Mouse (Mus musculus): Measurements from ENCODE around the gene Bcl3.

Bcl3 gene

DNA sequence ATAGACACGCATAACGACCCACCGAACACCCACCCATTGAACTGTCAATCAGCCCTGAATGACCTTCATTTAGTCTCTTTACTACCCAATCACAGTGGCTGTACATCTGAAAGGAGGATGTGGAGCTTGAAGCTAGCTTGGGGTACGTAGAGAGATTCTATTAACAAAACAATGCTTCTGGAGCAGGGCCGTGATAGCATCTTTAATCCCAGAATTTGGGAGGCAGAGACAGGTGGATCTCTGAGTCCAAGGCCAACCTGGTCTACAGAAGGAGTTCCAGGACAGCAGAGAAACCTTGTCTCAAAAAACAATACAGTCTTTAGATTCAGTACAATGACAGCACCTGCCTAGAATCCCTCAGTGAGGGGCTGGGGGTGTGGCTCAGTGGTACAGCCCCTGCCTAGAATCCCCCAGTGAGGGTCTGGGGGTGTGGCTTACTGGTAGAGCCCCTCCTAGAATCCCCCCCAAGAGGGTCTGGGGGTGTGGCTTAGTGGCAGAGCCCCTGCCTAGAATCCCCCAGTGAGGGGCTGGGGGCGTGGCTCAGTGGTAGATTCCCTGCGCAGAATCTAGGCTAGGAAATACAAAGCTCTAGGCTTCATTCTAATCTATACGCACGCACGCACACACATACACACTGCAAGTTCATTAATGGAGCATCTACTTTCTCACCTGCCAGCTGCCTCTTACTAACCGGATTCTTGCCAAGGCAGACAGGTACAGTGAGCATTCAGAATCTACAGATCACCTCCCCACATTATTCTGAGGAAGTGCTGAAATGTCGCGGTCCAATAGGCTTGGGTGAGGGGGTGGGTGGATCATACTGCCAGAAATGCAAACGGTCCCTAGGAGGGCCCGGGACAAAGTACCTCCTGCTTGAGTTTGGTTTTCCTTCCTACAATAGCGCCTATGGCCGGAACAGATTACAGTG is 7.0 kb downstream of the Bcl3 start:
- in situ Hi-C loops (cut with MboI; ENCODE audit: low pct_unique_long_range_greater_than_20kb in 1 of 2, low sequenced_read_pairs in 2 of 2, unreplicated experiment in 1 of 2), result no loop called here

DNA sequence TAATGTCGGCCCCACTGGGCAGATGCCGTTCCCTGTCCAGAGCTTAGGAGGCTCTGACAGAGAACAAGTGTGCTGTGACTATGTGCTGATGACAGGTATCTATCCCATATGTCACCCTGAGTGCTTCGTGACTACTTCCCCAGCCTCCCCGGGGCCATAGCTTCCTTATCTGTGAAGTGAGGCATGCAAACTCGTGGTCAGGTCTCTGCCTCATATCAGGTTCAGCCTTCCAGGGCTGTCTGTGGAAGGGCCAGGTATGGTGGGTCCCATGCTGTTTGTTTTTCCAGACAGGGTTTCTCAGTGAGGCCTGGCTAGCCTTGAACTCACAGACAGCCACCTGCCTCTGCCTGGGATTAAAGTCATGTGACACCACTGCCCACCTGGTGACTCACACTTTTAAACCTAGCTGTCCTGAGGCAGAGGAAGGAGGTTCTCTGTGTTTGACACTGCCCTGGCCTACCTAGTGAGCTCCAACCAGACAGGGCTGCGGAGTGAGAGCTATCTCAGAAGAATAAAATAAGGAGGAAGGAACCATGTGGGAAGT is 8.9 kb downstream of the Bcl3 start:
- in situ Hi-C loops (cut with MboI; ENCODE audit: low pct_unique_long_range_greater_than_20kb in 1 of 2, low sequenced_read_pairs in 2 of 2, unreplicated experiment in 1 of 2), result no loop called here

DNA sequence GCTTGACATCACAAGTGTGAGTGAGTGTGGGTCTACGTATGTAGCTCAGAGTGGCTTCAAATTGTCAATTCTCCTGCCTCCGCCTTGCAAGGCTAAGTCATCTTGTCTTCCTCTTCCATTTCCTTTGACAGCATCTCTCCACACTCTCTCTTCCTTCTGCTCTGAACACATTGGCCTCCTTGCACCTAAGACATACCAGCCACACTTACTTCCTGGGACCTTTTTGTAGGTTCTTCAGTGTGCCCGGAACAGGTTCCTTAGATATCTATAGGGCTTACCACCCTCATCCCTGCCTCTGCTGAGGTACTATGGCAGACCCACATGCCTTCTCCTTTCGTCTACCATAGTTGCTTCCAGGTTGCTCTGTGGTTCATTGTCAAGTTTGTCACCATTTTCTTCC is 9.4 kb downstream of the Bcl3 start:
- in situ Hi-C loops (cut with MboI; ENCODE audit: low pct_unique_long_range_greater_than_20kb in 1 of 2, low sequenced_read_pairs in 2 of 2, unreplicated experiment in 1 of 2), result no loop called here

DNA sequence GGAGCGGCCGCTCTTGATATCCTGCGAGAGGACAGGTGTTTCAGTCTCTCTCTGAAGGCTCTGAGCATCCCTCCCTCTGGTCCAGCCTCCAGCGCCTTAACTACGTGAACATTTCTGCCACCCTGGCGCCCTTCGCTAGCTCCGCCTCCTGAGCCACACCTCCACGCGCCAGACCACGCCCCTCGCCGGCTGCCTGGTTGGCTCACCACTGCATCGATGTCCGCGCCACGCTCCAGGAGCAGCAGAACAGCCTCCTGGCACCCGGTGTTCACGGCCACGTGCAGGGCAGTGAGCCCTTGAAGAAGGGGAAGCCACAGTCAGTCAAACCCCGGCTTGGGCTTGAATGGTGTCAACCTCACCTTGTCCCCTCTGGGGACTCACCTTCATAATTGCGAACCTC is 11.5 kb downstream of the Bcl3 start:
- in situ Hi-C loops (cut with MboI; ENCODE audit: low pct_unique_long_range_greater_than_20kb in 1 of 2, low sequenced_read_pairs in 2 of 2, unreplicated experiment in 1 of 2), result no loop called here

DNA sequence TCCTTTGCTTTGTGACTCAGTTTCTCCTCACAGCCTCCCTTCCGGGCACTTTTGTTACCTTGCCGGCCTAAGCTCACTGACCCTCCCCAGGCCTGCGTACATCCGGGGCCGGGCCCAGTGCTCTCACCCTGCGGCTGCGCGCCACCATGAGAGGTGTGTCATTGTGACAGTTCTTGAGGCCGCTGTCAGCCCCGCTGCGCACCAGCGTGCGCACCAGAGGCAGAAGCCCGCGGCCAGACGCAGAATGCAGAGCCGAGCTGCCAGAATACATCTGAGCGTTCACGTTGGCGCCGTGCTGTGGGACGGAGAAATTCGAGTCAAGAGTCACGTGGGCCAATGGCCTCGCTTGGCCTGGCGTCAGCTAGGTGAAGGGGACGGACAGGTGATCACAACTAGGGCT is 13.2 kb downstream of the Bcl3 start:
- in situ Hi-C loops (cut with MboI; ENCODE audit: low pct_unique_long_range_greater_than_20kb in 1 of 2, low sequenced_read_pairs in 2 of 2, unreplicated experiment in 1 of 2), result loop anchor here in 1 of 2 experiments (5.0 to 10.0 kb wide), 2 partner anchors 33 to 155 kb away; partner anchors contain the start of gene Ceacam20

DNA sequence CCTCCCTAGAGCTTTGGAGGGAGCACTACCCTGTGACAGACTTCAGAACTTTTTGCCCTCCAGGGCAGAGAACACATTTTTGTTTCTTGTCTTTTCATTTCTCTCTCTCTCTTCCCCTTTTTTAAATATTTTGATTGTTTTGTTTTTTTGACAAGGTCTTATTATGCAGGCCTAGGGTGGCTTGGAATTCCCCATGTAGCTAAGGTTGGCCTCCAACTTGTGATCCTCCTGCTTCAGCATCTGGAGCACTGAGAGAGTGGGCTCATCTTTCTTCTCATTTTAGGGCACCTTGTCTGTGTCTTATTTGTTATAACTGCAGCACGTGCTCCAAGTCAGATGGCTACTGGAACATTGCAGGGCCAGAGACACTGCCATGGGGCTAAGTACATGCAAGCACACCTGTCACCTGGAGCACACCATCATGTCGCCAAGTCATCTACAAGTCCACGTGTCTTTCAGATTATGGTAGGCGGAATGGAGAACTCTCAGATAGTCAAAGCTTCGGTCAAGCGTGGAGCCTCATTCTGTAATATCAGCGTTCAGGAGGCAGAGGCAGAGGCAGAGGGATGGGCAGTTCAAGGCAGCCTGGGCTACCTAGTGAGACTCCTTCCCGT is 16.1 kb downstream of the Bcl3 start:
- in situ Hi-C loops (cut with MboI; ENCODE audit: low pct_unique_long_range_greater_than_20kb in 1 of 2, low sequenced_read_pairs in 2 of 2, unreplicated experiment in 1 of 2), result loop anchor here in 1 of 2 experiments (5.0 to 10.0 kb wide), 2 partner anchors 36 to 158 kb away; partner anchors contain the start of gene Ceacam20

DNA sequence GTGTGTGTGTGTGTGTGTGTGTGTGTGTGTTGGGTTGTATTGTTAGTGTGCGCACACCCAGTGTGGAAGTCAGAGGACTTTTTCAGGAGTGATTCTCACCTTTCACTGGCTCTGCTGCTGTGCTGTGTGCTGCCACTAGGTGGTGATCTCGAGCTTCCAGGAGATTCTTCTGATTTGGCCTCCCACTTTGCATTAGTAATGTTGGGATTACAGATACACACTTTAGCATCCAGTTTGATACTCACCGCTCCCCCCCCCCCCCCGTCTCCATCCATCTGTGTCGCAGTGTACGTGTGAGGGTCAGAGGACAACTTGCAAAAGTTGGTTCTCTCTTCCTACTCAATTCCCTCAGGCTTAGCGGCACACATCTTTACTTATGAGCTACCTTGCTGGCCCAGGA is 19.6 kb downstream of the Bcl3 start:
- in situ Hi-C loops (cut with MboI; ENCODE audit: low pct_unique_long_range_greater_than_20kb in 1 of 2, low sequenced_read_pairs in 2 of 2, unreplicated experiment in 1 of 2), result loop anchor here (5.0 to 10.0 kb wide), 3 partner anchors 39 to 162 kb away; partner anchors contain the start of gene Ceacam20 (in 1 of the 2)

DNA sequence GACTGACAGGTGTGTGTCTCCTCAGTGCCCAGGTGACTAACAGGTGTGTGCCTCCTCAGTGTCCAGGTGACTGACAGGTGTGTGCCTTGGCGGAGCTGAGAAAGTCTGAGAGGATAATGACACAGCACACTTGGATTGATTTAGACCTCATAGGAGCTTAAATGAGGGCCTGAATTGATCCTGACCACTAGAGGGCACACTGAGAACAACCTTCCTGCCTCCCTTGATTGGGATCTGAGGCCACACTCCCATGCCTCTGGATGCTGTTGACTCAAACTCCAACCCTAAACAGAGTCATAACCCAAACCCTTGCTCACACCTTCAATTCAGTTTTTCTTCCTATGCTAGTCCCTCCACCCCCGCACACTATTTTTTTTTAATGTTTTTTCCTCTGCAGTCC is 21.8 kb downstream of the Bcl3 start:
- in situ Hi-C loops (cut with MboI; ENCODE audit: low pct_unique_long_range_greater_than_20kb in 1 of 2, low sequenced_read_pairs in 2 of 2, unreplicated experiment in 1 of 2), result loop anchor here (5.0 to 10.0 kb wide), 3 partner anchors 42 to 164 kb away; partner anchors contain the start of gene Ceacam20 (in 1 of the 2)

DNA sequence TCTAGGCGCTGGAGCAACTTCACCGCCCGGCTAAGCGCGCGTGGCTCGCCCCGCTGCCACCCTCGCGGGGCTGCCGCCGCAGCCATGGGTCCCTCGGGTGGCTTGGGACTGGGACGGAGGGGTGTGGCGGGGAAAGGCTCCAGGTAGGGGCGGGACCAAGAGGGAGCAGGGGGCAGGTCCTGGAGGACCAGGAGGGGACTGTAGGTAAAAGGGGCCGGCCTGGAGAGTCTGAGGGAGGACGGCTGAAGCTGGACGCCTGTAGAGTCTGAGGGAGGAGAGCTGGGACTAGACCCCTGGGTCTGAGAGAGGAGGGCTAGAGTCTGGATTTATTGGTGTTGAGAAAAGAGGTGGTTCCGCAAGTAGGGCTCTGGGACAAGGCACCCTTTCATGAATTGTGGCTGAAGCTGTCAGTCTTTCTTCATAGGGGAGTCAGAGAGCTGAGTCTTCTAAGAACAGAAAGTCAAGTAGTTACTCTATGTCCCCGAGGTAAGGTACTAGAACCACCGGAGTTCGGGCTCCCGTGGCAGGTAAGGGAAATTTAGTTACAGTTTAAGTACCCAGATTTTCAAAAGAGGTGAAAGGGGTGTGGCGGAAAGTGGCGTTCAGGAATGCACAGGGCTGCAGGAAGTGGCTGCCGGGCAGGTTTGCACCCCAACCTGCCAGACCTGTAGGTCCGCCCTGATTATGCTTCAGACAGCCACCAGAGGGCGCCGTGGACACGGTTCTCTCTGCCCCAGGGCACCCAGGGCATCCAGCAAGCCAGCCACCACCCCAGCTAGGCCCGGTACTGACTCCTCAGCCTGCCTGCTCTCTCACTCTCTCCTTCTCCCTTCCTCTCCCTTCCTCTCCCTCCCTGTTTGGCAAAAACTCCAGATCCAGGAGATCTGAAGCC is 25.6 kb downstream of the Bcl3 start, which contains the start of gene Cblc:
Gene Cblc (minus strand): TSS at position 113 of the 892 bp plus-strand sequence.
- in situ Hi-C loops (cut with MboI; ENCODE audit: low pct_unique_long_range_greater_than_20kb in 1 of 2, low sequenced_read_pairs in 2 of 2, unreplicated experiment in 1 of 2), result loop anchor here in 1 of 2 experiments (25.0 kb wide), 1 partner anchor 385 kb away; the partner anchor contains the start of genes Ckm and Klc3

DNA sequence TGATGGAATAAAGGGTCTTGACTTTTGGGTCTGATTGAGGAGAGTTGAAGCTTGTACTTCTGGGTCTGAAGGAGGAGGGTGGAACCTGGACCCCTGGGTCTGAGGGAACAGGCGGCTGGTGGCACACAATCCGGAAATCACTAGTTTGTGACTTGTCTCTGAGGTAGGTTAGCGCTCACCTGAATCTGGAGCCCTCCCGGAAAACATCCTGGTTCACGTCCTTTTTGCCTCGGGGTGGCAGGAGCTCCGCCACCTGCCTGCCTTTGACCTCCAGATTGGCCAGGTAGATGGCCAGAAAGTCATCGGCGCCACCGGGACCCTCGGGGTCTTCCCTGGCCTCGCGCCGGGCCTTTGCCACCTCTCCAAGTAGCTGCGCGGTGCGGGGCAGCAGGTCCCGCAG is 26.3 kb downstream of the Bcl3 start:
- in situ Hi-C loops (cut with MboI; ENCODE audit: low pct_unique_long_range_greater_than_20kb in 1 of 2, low sequenced_read_pairs in 2 of 2, unreplicated experiment in 1 of 2), result loop anchor here in 1 of 2 experiments (25.0 kb wide), 1 partner anchor 384 kb away; the partner anchor contains the start of genes Ckm and Klc3

DNA sequence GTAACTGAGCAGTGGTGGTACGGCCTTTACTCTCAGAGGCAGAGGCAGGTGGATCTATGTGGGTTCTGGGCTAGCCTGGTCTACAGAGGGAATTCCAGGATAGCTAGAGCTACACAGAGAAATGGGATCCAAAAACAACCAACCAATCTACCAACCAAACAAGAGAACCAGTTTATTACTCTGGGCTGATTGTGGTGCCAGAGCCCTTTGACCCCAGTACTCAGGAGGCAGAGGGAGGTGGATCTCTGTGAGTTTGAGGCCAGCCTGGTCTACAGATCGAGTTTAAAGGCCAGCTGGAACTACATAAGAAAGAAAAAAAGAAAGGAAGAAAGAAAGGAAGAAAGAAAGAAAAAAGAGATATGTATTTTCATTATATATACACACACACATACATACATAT is 27.3 kb downstream of the Bcl3 start:
- in situ Hi-C loops (cut with MboI; ENCODE audit: low pct_unique_long_range_greater_than_20kb in 1 of 2, low sequenced_read_pairs in 2 of 2, unreplicated experiment in 1 of 2), result loop anchor here in 1 of 2 experiments (25.0 kb wide), 1 partner anchor 383 kb away; the partner anchor contains the start of genes Ckm and Klc3

DNA sequence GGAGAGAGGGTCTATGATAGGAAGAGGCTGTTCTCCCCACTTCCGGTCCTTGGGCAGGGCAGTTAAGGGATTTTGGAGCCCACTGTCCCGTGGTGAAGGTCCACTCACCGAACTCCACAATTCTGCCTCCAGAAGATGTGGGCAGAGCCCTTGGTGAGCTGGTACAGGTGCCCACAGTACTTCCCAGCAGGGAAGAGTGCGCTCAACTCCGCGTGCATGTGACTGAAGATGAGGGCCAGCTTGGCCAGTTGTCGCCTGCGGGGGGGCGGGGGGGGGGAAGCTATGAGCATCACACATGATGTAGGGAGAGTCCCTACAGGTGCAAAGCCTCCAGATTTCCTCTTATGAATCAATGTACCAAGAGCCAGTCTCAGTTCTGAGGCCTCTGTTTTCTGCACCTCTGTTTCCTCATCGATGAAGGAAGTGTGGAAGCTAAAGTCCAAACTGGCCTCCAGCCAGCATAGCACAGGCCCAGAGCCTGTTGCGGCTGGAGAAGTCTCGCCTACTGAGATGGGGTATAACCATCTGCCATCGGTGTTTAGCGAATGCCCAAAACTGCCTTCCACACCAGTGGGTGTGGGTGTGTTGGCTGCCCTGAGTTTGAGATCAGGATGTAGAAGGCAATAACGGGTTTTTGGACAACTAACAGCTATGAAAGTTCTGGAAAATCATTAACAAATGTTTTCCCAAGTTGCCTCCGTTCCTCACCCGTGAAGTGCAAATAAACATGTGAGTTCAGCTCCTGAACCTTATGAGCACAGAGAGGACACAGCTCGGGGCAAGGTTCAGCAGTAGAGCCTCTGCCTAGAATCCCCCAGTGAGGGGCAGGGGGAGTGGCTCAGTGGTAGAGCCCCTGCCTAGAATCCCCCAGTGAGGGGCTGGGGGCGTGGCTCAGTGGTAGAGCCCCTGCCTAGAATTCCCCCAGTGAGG is 29.6 kb downstream of the Bcl3 start:
- in situ Hi-C loops (cut with MboI; ENCODE audit: low pct_unique_long_range_greater_than_20kb in 1 of 2, low sequenced_read_pairs in 2 of 2, unreplicated experiment in 1 of 2), result loop anchor here in 1 of 2 experiments (25.0 kb wide), 1 partner anchor 381 kb away; the partner anchor contains the start of genes Ckm and Klc3

DNA sequence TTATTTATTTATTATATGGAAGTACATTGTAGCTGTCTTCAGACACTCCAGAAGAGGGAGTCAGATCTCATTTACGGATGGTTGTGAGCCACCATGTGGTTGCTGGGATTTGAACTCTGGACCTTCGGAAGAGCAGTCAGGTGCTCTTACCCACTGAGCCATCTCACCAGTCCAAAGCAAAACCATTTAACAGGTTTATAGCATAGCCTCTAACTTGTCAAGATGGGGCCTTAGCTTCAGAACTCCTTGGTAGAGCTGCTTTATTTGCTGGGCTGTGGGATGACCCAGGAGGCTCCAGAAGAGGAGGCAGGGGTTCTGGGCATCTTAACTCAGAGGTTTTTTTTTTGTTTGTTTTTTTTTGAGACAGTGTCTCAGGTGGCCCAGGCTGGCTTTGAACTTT is 31.1 kb downstream of the Bcl3 start:
- in situ Hi-C loops (cut with MboI; ENCODE audit: low pct_unique_long_range_greater_than_20kb in 1 of 2, low sequenced_read_pairs in 2 of 2, unreplicated experiment in 1 of 2), result loop anchor here in 1 of 2 experiments (25.0 kb wide), 1 partner anchor 379 kb away; the partner anchor contains the start of genes Ckm and Klc3

DNA sequence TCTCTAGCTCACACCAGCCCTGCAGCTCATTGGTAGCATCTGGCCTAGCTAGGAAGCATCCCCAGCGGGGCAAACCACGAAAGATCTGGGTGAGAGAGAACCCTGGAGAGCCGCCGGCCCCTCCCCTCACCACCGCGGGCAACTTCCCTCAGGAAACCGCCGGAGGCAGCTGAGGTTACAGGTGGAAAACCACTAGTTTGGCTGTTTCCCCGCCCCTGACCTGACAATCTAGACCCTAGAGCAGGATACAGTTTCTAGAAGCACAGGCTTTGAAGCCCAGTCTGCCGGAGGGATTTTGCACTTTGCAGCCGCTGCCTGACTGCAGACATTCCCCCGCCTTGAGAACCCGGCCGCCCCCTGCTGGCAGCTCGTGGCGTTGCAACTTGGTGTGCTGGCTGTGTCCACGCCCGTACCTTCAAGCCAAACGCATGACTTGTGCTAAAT is 32.6 kb downstream of the Bcl3 start:
- in situ Hi-C loops (cut with MboI; ENCODE audit: low pct_unique_long_range_greater_than_20kb in 1 of 2, low sequenced_read_pairs in 2 of 2, unreplicated experiment in 1 of 2), result loop anchor here (5.0 to 25.0 kb wide), 2 partner anchors 43 to 378 kb away; partner anchors contain the start of genes Ckm (in 1 of the 2) and Klc3 (in 1 of the 2)

DNA sequence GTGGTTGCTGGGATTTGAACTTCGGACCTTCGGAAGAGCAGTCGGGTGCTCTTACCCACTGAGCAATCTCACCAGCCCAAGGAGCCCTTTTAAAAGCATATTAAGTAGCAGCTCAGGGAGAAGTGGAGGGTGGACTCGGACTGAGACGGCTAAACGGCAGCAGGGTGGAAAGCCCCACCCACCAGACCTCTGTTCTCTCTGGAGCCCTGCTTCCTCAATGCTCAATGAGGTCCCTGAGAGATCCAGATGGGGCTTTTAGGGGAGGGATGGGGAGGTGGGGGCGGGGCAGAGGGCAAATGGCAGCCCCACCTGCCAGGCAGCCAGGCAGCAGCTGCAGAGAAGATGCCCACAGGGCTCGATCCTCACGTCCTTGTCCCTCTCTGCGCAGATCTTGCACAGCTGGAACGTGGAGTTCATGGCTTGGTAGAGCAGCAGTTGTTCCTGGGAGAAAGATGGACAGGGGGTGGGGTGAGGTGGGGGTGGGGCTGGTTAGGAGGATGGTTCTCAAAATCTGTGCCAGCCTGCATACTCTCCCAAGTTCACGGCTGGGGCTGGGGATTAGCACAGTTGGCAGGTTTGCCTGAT is 36.6 kb downstream of the Bcl3 start:
- in situ Hi-C loops (cut with MboI; ENCODE audit: low pct_unique_long_range_greater_than_20kb in 1 of 2, low sequenced_read_pairs in 2 of 2, unreplicated experiment in 1 of 2), result loop anchor here (5.0 to 25.0 kb wide), 2 partner anchors 39 to 374 kb away; partner anchors contain the start of genes Ckm (in 1 of the 2) and Klc3 (in 1 of the 2)

Data from mouse embryonic stem cell (cell line).